Mouse (Mus musculus) midbrain, postnatal 0 days (tissue): ENCODE data around the gene Ankfn1. TPM values are rescaled to one million over a fixed set of nuclear protein-coding genes. Genes with fewer than 3 reads are reported as not detected.

ENCODE experiments used
- ATAC-seq: fragments of 200-750 bp; cut with Nextera tagmentation; 2 replicates; pipeline ENCODE4 v1.8.0; 2017; ENCODE audit warnings: moderate number of reproducible peaks, mild to moderate bottlenecking, moderate TSS enrichment, moderate library complexity; ENCODE audit not compliant: low FRiP score
- DNase-seq: peaks from one replicate; pipeline ENCODE4 v3.0.0-alpha.2; 2015; ENCODE audit warnings: low spot score
- H3K27ac ChIP-seq: fragments of 300-500 bp; sonication (generic); 2 replicates; pipeline ENCODE4 v1.5.1; 2014; ENCODE audit warnings: low read depth, mild to moderate bottlenecking, low read length, mixed read lengths
- H3K27me3 ChIP-seq: fragments of 300-500 bp; sonication (generic); 2 replicates; pipeline ENCODE4 v1.6.1; 2014; ENCODE audit warnings: low read length, control low read depth, mixed read lengths; ENCODE audit not compliant: insufficient read depth
- H3K36me3 ChIP-seq: fragments of 300-500 bp; sonication (generic); 2 replicates; pipeline ENCODE4 v1.6.1; 2014; ENCODE audit warnings: low read length, control low read depth, mixed read lengths; ENCODE audit not compliant: insufficient read depth
- H3K4me1 ChIP-seq: fragments of 300-500 bp; sonication (generic); 2 replicates; pipeline ENCODE4 v1.6.1; 2014; ENCODE audit warnings: mild to moderate bottlenecking, control low read depth, antibody characterized with exemption, low read length, mixed read lengths; ENCODE audit not compliant: insufficient read depth
- H3K4me2 ChIP-seq: fragments of 300-500 bp; sonication (generic); 2 replicates; pipeline ENCODE4 v1.6.1; 2014; ENCODE audit warnings: low read depth, mild to moderate bottlenecking, low read length, mixed read lengths; ENCODE audit not compliant: poor library complexity, severe bottlenecking
- H3K4me3 ChIP-seq: fragments of 300-500 bp; sonication (generic); 2 replicates; pipeline ENCODE4 v1.5.1; 2014; ENCODE audit warnings: low read depth, mild to moderate bottlenecking, low read length, moderate library complexity
- H3K9ac ChIP-seq: fragments of 300-500 bp; sonication (generic); replicated peaks from 2 replicates; pipeline ENCODE4 v1.6.1; 2014; ENCODE audit warnings: mild to moderate bottlenecking, low read length, moderate library complexity, mixed read lengths; ENCODE audit not compliant: poor library complexity, severe bottlenecking
- H3K9me3 ChIP-seq: fragments of 300-500 bp; sonication (generic); 2 replicates; pipeline ENCODE4 v1.6.1; 2016; ENCODE audit warnings: low read length, control low read depth
- CTCF ChIP-seq: IDR thresholded peaks from 2 replicates; pipeline ENCODE4 v1.5.1; 2016; ENCODE audit warnings: antibody characterized with exemption, mild to moderate bottlenecking
- WGBS: fragments of 180-500 bp; shearing (Covaris S2); extraction: QIAGEN DNeasy Blood & Tissue Kit; methylation state at CpG from one replicate; pipeline ENCODE4 v1.1.7; 2014; 5-methylcytosine and 5-hydroxymethylcytosine counted together
- polyA plus RNA-seq: library from polyadenylated mRNA; unstranded; fragments of >200 nt; fragmentation: Nextera tagmentation; extraction: Ambion mirVana; gene quantifications from 2 replicates; pipeline ENCODE4 v1.2.1, GENCODE M21; 2015
- total RNA-seq: library from RNA; depleted of rRNA; stranded (reverse); fragments of >200 nt; gene quantifications from 2 replicates; pipeline ENCODE4 v1.2.3, GENCODE M21; 2014

Gene Ankfn1
- total and polyA plus RNA-seq, 2 experiments from 2014 or later, result 7.5 to 25.4 TPM

GRCm38 (mm10) chr11:89586341-89586740, 191.1 kb downstream of the Ankfn1 start:
- H3K9me3 ChIP-seq, result no peaks in the 10 kb centered on the region
- H3K27me3 ChIP-seq, result no peaks in the 10 kb centered on the region
- TF ChIP-seq CTCF, result no peak
- no peaks in the 10 kb centered on the region for H3K4me1 ChIP-seq
- no peak overlapping the region for H3K4me3 ChIP-seq
- ATAC-seq, result no peak
- H3K27ac ChIP-seq, result no peak overlapping the region
- H3K4me2 ChIP-seq, result no peak overlapping the region
- no peaks in the 10 kb centered on the region for H3K36me3 ChIP-seq
- DNase-seq, result no peak
- H3K9ac ChIP-seq, result no peak overlapping the region
- WGBS, result 57% methylated on average over 2 of the region's 2 CpGs

GRCm38 (mm10) chr11:89579826-89580225, 197.6 kb downstream of the Ankfn1 start:
- Histone ChIP-seq H3K27ac (no peak overlapping the region), H3K4me3 (no peak overlapping the region), H3K27me3 (no peaks in the 10 kb centered on the region), H3K4me2 (no peak overlapping the region), H3K9ac (no peak overlapping the region), H3K36me3 (no peaks in the 10 kb centered on the region), H3K4me1 (no peaks in the 10 kb centered on the region), H3K9me3 (no peaks in the 10 kb centered on the region)
- no peak for TF ChIP-seq CTCF
- no peak for DNase-seq
- WGBS, result 75% methylated on average over 6 of the region's 6 CpGs
- ATAC-seq, result no peak

DNA sequence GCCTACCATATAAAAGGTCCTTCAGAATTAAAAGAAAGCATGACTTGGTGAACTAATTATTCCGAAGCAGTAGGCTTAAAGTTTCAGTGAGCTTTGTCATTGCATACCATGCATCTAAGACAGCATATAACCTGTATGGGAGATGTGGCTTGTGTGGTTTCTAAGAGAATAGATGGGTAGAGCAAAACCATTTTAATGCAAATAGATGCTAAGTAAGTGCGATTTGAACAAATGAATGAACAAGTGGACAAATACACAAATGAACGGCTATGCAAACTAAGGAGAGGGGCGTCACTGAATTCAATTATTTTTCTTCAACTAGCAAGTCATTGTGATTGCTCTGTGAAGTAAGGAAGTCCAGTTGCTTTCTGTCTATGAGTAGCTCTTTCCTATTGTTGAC, 198.3 kb downstream of the Ankfn1 start:
- H3K4me3 ChIP-seq, result no peak overlapping the region
- no peaks in the 10 kb centered on the region for H3K9me3 ChIP-seq
- H3K36me3 ChIP-seq, result no peaks in the 10 kb centered on the region
- no peak overlapping the region for H3K4me2 ChIP-seq
- no peaks in the 10 kb centered on the region for H3K27me3 ChIP-seq
- no peak overlapping the region for H3K9ac ChIP-seq
- TF ChIP-seq CTCF, result no peak
- H3K27ac ChIP-seq, result no peak overlapping the region
- no peaks in the 10 kb centered on the region for H3K4me1 ChIP-seq
- ATAC-seq (no peak), DNase-seq (no peak)
- WGBS, result 73% methylated on average over 4 of the region's 4 CpGs

GRCm38 (mm10) chr11:89574269-89574838, 203.1 kb downstream of the Ankfn1 start:
- Histone ChIP-seq H3K9ac (no peak overlapping the region), H3K9me3 (no peaks in the 10 kb centered on the region), H3K4me3 (no peak overlapping the region), H3K4me2 (no peak overlapping the region), H3K36me3 (no peaks in the 10 kb centered on the region), H3K4me1 (no peaks in the 10 kb centered on the region), H3K27ac (no peak overlapping the region), H3K27me3 (no peaks in the 10 kb centered on the region)
- 77% methylated on average over 11 of the region's 11 CpGs for WGBS
- no peak for TF ChIP-seq CTCF
- no peak for DNase-seq
- ATAC-seq, result no peak

DNA sequence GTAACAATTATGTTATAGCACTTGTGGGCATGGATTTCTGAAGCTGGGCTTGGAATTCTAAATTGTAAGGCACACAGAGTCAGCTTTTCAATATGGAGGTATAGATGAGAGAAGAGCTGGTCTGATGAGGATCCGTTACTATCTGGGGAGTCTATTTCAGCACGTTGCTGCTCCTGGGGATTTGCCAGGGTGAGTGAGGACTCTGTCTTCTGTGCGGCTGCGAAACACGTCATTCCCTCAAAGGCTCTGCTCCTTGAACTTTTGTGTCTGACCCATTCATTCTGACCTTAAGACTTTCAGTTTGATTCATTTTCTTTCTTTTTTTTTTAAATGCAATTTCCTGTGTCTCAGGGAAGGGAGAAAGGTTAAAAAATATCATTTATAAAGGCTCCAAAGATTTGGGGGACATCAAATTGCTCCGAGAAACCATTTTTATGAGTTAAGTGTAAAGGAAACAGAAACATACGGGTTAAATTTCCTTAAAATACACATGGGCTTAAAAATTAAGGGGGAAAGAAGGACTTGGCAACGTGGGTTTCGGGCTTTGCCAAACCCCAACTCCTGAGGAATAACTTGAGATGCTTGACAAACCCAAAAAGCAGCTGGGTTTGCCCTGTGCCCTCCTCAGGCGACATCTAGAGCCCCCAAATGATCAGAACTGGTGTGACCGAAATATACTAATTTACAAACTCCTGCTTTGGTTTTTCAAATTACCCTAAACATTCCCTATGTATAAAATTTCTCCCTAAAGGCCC, 207.9 kb downstream of the Ankfn1 start:
- Histone ChIP-seq H3K36me3 (no peaks in the 10 kb centered on the region), H3K4me2 (no peak overlapping the region), H3K27me3 (no peaks in the 10 kb centered on the region), H3K9me3 (no peaks in the 10 kb centered on the region), H3K4me1 (no peaks in the 10 kb centered on the region), H3K4me3 (no peak overlapping the region), H3K27ac (no peak overlapping the region), H3K9ac (no peak overlapping the region)
- no peak for TF ChIP-seq CTCF
- ATAC-seq (no peak), DNase-seq (no peak)
- 79% methylated on average over 11 of the region's 11 CpGs for WGBS

GRCm38 (mm10) chr11:89568246-89568645, 209.2 kb downstream of the Ankfn1 start:
- no peak overlapping the region for H3K4me3 ChIP-seq
- no peak overlapping the region for H3K4me2 ChIP-seq
- no peaks in the 10 kb centered on the region for H3K9me3 ChIP-seq
- no peak overlapping the region for H3K27ac ChIP-seq
- no peak for TF ChIP-seq CTCF
- H3K4me1 ChIP-seq, result no peaks in the 10 kb centered on the region
- WGBS, result 92% methylated on average over 4 of the region's 4 CpGs
- DNase-seq (no peak), ATAC-seq (no peak)
- no peak overlapping the region for H3K9ac ChIP-seq
- H3K36me3 ChIP-seq, result no peaks in the 10 kb centered on the region
- no peaks in the 10 kb centered on the region for H3K27me3 ChIP-seq
